Mouse (Mus musculus): ENCODE data around the gene Ifitm6.
"Not testable (repeated sequence)": the region's sequence is repeated elsewhere in the genome, so short reads cannot be mapped to it uniquely, and the experiment has no call there.

DNA sequence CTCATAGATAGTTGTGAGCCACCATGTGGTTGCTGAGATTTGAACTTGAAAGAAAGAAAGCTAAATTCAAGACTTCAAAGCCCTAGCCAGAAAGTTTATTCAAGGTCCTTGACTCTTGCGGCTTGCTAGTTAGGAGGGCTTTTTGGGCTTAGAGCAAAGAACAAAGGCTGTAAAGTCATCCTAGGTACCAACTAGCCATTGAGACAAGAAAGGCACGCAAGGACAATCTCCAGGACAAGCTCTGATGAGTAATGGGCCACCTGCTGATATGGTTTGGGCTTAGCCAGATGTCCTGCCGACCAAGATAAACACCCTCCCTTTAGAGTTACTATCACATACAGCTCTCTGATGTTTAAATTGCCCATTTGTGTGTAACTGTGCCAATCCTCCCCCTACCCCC lies 49.0 kb downstream of the Ifitm6 start:
- TF ChIP-seq CTCF (IDR thresholded peaks at IDR 0.05; ENCODE audit: borderline replicate concordance, control insufficient read depth, extremely low read depth, insufficient read depth, low read length, poor library complexity); POLR2A (IDR thresholded peaks at IDR 0.05; ENCODE audit: control insufficient read depth, extremely low read depth, insufficient read depth, low read length, poor library complexity): not testable (repeated sequence)
